Mouse (Mus musculus) heart, postnatal 4 days (tissue): Measurements from ENCODE around the gene Trim5. TPM values are rescaled to one million over a fixed set of nuclear protein-coding genes. Genes with fewer than 3 reads are reported as not detected.

ENCODE experiments used
- total RNA-seq, 2 experiments: library from RNA; stranded (reverse); gene quantifications; 2 replicates each; pipeline ENCODE4 v1.2.3; 2021

Trim5 gene
- total RNA-seq, 2 experiments from 2014 or later = 1.7 to 2.1 TPM

Other genes with a start within 250 kb of the Trim5 start
- gene Olfr642, start 235.4 kb downstream of the Trim5 start, total RNA-seq = not detected
- gene 4930516K23Rik, start 226.6 kb downstream of the Trim5 start, total RNA-seq = not detected
- gene Olfr644, start 216.2 kb downstream of the Trim5 start, total RNA-seq = not detected
- not detected for gene Olfr645, start 202.6 kb downstream of the Trim5 start, total RNA-seq
- gene Olfr646, start 183.2 kb downstream of the Trim5 start, total RNA-seq = not detected
- not detected for gene Ubqln5, start 158.3 kb downstream of the Trim5 start, total RNA-seq
- gene Olfr643, start 150.7 kb downstream of the Trim5 start, total RNA-seq = not detected
- gene Ubqln3, start 144.8 kb downstream of the Trim5 start, total RNA-seq = not detected
- gene Ubqlnl, start 137.5 kb downstream of the Trim5 start, total RNA-seq = not detected
- not detected for gene Olfm5, start 123.3 kb downstream of the Trim5 start, total RNA-seq
- under 1 TPM in 1 of 2 experiments, not detected in 1; 0.11 TPM for gene Olfr648, start 104.7 kb downstream of the Trim5 start, total RNA-seq
- gene Olfr649, start 92.1 kb downstream of the Trim5 start, total RNA-seq = not detected
- 1 to 10 TPM; 1.2 to 1.7 TPM for gene Trim6, start 69.3 kb downstream of the Trim5 start, total RNA-seq
- 1 to 10 TPM; 3.2 TPM for gene Trim34a, start 43.6 kb downstream of the Trim5 start, total RNA-seq
- gene Trim12a, start 27.4 kb upstream of the Trim5 start, total RNA-seq = 1 to 10 TPM; 5.9 to 7.5 TPM
- under 1 TPM; 0.16 to 0.21 TPM for gene Trim34b, start 41.4 kb upstream of the Trim5 start, total RNA-seq
- 1 to 10 TPM; 3.8 to 4.2 TPM for gene Trim12c, start 65.3 kb upstream of the Trim5 start, total RNA-seq
- under 1 TPM in 1 of 2 experiments, not detected in 1; 0.11 TPM for gene Trim30b, start 81.8 kb upstream of the Trim5 start, total RNA-seq
- gene Trim30c, start 112.7 kb upstream of the Trim5 start, total RNA-seq = not detected
- gene Trim30a, start 177.1 kb upstream of the Trim5 start, total RNA-seq = 1 to 10 TPM; 1.4 to 1.8 TPM
- under 1 TPM; 0.26 to 0.38 TPM for gene Trim30d, start 219.8 kb upstream of the Trim5 start, total RNA-seq